Mouse (Mus musculus): ENCODE results near the gene Slc39a13. TPM values are rescaled to one million over a fixed set of nuclear protein-coding genes. Genes with fewer than 3 reads are reported as not detected.

Gene Slc39a13
- polyA plus RNA-seq, 1 experiment from 2014 or later, result 32.6 TPM

GRCm38 (mm10) chr2:91069306-91070000 is 764 bp downstream of the Slc39a13 start:
- Histone ChIP-seq H3K4me1 (peaks cover 30% of the 10 kb centered on the region), H3K9me3 (no peaks in the 10 kb centered on the region), H3K36me3 (peaks cover 31% of the 10 kb centered on the region), H3K4me3 (peak overlapping the region; percentile 63), H3K27ac (peak overlapping the region; percentile 89), H3K27me3 (ENCODE audit: insufficient read depth, poor library complexity, severe bottlenecking) (no peaks in the 10 kb centered on the region)
- no peak for DNase-seq (ENCODE audit: low spot score)
- WGBS, result 5% methylated on average over 14 of the region's 14 CpGs

- WGBS, result 44% methylated on average over 6 of the region's 6 CpGs
- Histone ChIP-seq H3K9me3 (no peaks in the 10 kb centered on the region), H3K27me3 (ENCODE audit: insufficient read depth, poor library complexity, severe bottlenecking) (no peaks in the 10 kb centered on the region), H3K4me3 (peak overlapping the region; percentile 63), H3K36me3 (peaks cover 37% of the 10 kb centered on the region), H3K27ac (peak overlapping the region; percentile 89; the same call in 1 of the 2 replicates), H3K4me1 (peaks cover 30% of the 10 kb centered on the region)
- DNase-seq (ENCODE audit: low spot score), result no peak
Observed at GRCm38 (mm10) chr2:91068872-91069165, 1.4 kb downstream of the Slc39a13 start.

GRCm38 (mm10) chr2:91068162-91068871 is 1.9 kb downstream of the Slc39a13 start:
- Histone ChIP-seq H3K9me3 (no peaks in the 10 kb centered on the region), H3K36me3 (peaks cover 42% of the 10 kb centered on the region), H3K4me3 (peak overlapping the region; percentile 63), H3K27me3 (ENCODE audit: insufficient read depth, poor library complexity, severe bottlenecking) (no peaks in the 10 kb centered on the region), H3K27ac (0 out of 2 replicates have a peak overlapping the region, but pooled peaks have one; percentile 48), H3K4me1 (peaks cover 30% of the 10 kb centered on the region)
- WGBS, result 61% methylated on average over 13 of the region's 13 CpGs
- no peak for DNase-seq (ENCODE audit: low spot score)

- H3K36me3 ChIP-seq, result peaks cover 59% of the 10 kb centered on the region
- peaks cover 41% of the 10 kb centered on the region for H3K4me1 ChIP-seq
- H3K27ac ChIP-seq, result no peak overlapping the region
- no peaks in the 10 kb centered on the region for H3K27me3 ChIP-seq (ENCODE audit: insufficient read depth, poor library complexity, severe bottlenecking)
- no peaks in the 10 kb centered on the region for H3K9me3 ChIP-seq
- 89% methylated on average over 3 of the region's 3 CpGs for WGBS
- no peak overlapping the region for H3K4me3 ChIP-seq
- no peak for DNase-seq (ENCODE audit: low spot score)
Observed at GRCm38 (mm10) chr2:91066455-91066854, 3.8 kb downstream of the Slc39a13 start.

- peaks cover 38% of the 10 kb centered on the region for H3K4me1 ChIP-seq
- H3K9me3 ChIP-seq, result no peaks in the 10 kb centered on the region
- H3K4me3 ChIP-seq, result no peak overlapping the region
- DNase-seq (ENCODE audit: low spot score), result no peak
- no peak overlapping the region for H3K27ac ChIP-seq
- 52% methylated on average over 3 of the region's 3 CpGs for WGBS
- H3K27me3 ChIP-seq (ENCODE audit: insufficient read depth, poor library complexity, severe bottlenecking), result no peaks in the 10 kb centered on the region
- H3K36me3 ChIP-seq, result peaks cover 63% of the 10 kb centered on the region
Observed at GRCm38 (mm10) chr2:91065544-91065943, 4.7 kb downstream of the Slc39a13 start.

GRCm38 (mm10) chr2:91064211-91064610 is 6.0 kb downstream of the Slc39a13 start:
- Histone ChIP-seq H3K4me3 (no peak overlapping the region), H3K4me1 (peaks cover 30% of the 10 kb centered on the region), H3K27ac (no peak overlapping the region), H3K36me3 (peaks cover 76% of the 10 kb centered on the region), H3K9me3 (no peaks in the 10 kb centered on the region), H3K27me3 (ENCODE audit: insufficient read depth, poor library complexity, severe bottlenecking) (no peaks in the 10 kb centered on the region)
- DNase-seq (ENCODE audit: low spot score), result no peak
- WGBS, result 84% methylated on average over 6 of the region's 6 CpGs

GRCm38 (mm10) chr2:91062779-91063606 is 7.2 kb downstream of the Slc39a13 start:
- 0 out of 2 replicates have a peak overlapping the region, but pooled peaks have one; percentile 6 for H3K27ac ChIP-seq
- peaks cover 19% of the 10 kb centered on the region for H3K4me1 ChIP-seq

GRCm38 (mm10) chr2:91061849-91062481 is 8.3 kb downstream of the Slc39a13 start:
- Histone ChIP-seq H3K27me3 (ENCODE audit: insufficient read depth, poor library complexity, severe bottlenecking) (no peaks in the 10 kb centered on the region), H3K4me1 (peaks cover 19% of the 10 kb centered on the region), H3K9me3 (no peaks in the 10 kb centered on the region), H3K27ac (peak overlapping the region; percentile 6; the same call in 1 of the 2 replicates), H3K36me3 (peaks cover 88% of the 10 kb centered on the region), H3K4me3 (no peak overlapping the region)
- WGBS, result 68% methylated on average over 6 of the region's 6 CpGs
- DNase-seq (ENCODE audit: low spot score), result no peak

More at GRCm38 (mm10) chr2:91062779-91063606, 7.2 kb downstream of the Slc39a13 start:
- Histone ChIP-seq H3K27me3 (ENCODE audit: insufficient read depth, poor library complexity, severe bottlenecking) (no peaks in the 10 kb centered on the region), H3K9me3 (no peaks in the 10 kb centered on the region), H3K4me3 (no peak overlapping the region), H3K36me3 (peaks cover 84% of the 10 kb centered on the region)
- no peak for DNase-seq (ENCODE audit: low spot score)
- WGBS, result 88% methylated on average over 16 of the region's 16 CpGs

- WGBS, result 49% methylated on average over 10 of the region's 10 CpGs
Observed at GRCm38 (mm10) chr2:91060544-91061355, 9.5 kb downstream of the Slc39a13 start.

GRCm38 (mm10) chr2:91059376-91059775 is 10.8 kb downstream of the Slc39a13 start:
- Histone ChIP-seq H3K27me3 (ENCODE audit: insufficient read depth, poor library complexity, severe bottlenecking) (no peaks in the 10 kb centered on the region), H3K36me3 (peaks cover 88% of the 10 kb centered on the region)
- WGBS, result 94% methylated on average over 2 of the region's 2 CpGs

More at GRCm38 (mm10) chr2:91060544-91061355, 9.5 kb downstream of the Slc39a13 start:
- Histone ChIP-seq H3K27ac (0 out of 2 replicates have a peak overlapping the region, but pooled peaks have one; percentile 0), H3K4me1 (peaks cover 20% of the 10 kb centered on the region), H3K27me3 (ENCODE audit: insufficient read depth, poor library complexity, severe bottlenecking) (no peaks in the 10 kb centered on the region), H3K9me3 (no peaks in the 10 kb centered on the region), H3K36me3 (peaks cover 90% of the 10 kb centered on the region), H3K4me3 (no peak overlapping the region)
- peak; percentile 92 for DNase-seq (ENCODE audit: low spot score)

GRCm38 (mm10) chr2:91058435-91058834 is 11.8 kb downstream of the Slc39a13 start:
- WGBS, result 90% methylated on average over 5 of the region's 5 CpGs
- Histone ChIP-seq H3K4me1 (peaks cover 33% of the 10 kb centered on the region), H3K9me3 (no peaks in the 10 kb centered on the region), H3K27me3 (ENCODE audit: insufficient read depth, poor library complexity, severe bottlenecking) (no peaks in the 10 kb centered on the region), H3K4me3 (no peak overlapping the region), H3K36me3 (peaks cover 79% of the 10 kb centered on the region), H3K27ac (no peak overlapping the region)
- DNase-seq (ENCODE audit: low spot score), result no peak

More at GRCm38 (mm10) chr2:91059376-91059775, 10.8 kb downstream of the Slc39a13 start:
- Histone ChIP-seq H3K4me3 (no peak overlapping the region), H3K9me3 (no peaks in the 10 kb centered on the region), H3K27ac (no peak overlapping the region), H3K4me1 (peaks cover 33% of the 10 kb centered on the region)
- DNase-seq (ENCODE audit: low spot score), result no peak
